Mouse (Mus musculus) embryonic facial prominence, embryonic 15.5 days (tissue): Measurements from ENCODE around the gene Tjp3. TPM values are rescaled to one million over a fixed set of nuclear protein-coding genes. Genes with fewer than 3 reads are reported as not detected.

Experiments used
- ATAC-seq: fragments of 200-750 bp; cut with Nextera tagmentation; 2 replicates; pipeline ENCODE4 v1.8.0; 2017; ENCODE audit warnings: low read depth, moderate TSS enrichment; ENCODE audit not compliant: insufficient number of reproducible peaks, low FRiP score, low TSS enrichment
- H3K27ac ChIP-seq: fragments of 300-500 bp; sonication (generic); replicated peaks from 2 replicates; pipeline ENCODE4 v1.5.1; 2015; ENCODE audit warnings: mild to moderate bottlenecking, inconsistent platforms
- H3K27me3 ChIP-seq: fragments of 300-500 bp; sonication (generic); 2 replicates; pipeline ENCODE4 v1.6.1; 2015; ENCODE audit warnings: inconsistent platforms
- H3K36me3 ChIP-seq: fragments of 300-500 bp; sonication (generic); 2 replicates; pipeline ENCODE4 v1.6.1; 2015; ENCODE audit warnings: mild to moderate bottlenecking, inconsistent platforms
- H3K4me1 ChIP-seq: fragments of 300-500 bp; sonication (generic); 2 replicates; pipeline ENCODE4 v1.6.1; 2015; ENCODE audit warnings: inconsistent platforms
- H3K4me2 ChIP-seq: fragments of 300-500 bp; sonication (generic); replicated peaks from 2 replicates; pipeline ENCODE4 v1.6.1; 2015; ENCODE audit warnings: mild to moderate bottlenecking, inconsistent platforms
- H3K4me3 ChIP-seq: fragments of 300-500 bp; sonication (generic); replicated peaks from 2 replicates; pipeline ENCODE4 v1.5.1; 2015; ENCODE audit warnings: mild to moderate bottlenecking, inconsistent platforms
- H3K9ac ChIP-seq: fragments of 300-500 bp; sonication (generic); 2 replicates; pipeline ENCODE4 v1.6.1; 2015; ENCODE audit warnings: inconsistent platforms
- H3K9me3 ChIP-seq: fragments of 300-500 bp; sonication (generic); replicated peaks from 2 replicates; pipeline ENCODE4 v1.6.1; 2016; ENCODE audit warnings: inconsistent platforms
- WGBS: fragments of 180-500 bp; shearing (Covaris S2); methylation state at CpG from one replicate; pipeline ENCODE4 v1.1.7; 2015; 5-methylcytosine and 5-hydroxymethylcytosine counted together
- polyA plus RNA-seq: library from polyadenylated mRNA; unstranded; fragments of >200 nt; fragmentation: Nextera tagmentation; extraction: Ambion mirVana; gene quantifications from 2 replicates; pipeline ENCODE4 v1.2.1, GENCODE M21; 2015

The Tjp3 gene
- polyA plus RNA-seq, 1 experiment from 2014 or later: 22.6 TPM

DNA sequence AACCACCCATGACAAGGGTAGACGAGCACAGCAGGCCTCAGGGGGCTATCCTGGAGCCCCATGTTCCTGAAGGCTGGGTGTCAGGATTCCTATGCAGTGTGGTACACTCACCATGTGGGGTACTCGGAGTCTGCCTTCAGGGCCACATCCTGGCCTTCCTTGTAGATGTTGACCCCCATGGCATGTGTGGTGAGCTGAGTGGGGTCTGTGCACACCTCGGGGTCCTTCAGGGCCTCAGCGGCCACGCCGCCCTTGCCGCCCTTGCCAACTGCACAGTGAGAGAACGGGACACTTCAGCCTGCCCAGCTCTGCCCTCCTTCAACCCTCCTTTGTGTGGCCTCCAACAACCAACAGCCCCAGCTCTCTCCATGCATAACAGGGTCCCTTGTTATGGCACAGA is 25.8 kb downstream of the Tjp3 start:
- 96% methylated on average over 8 of the region's 8 CpGs for WGBS
- H3K36me3 ChIP-seq: peaks cover 40% of the 10 kb centered on the region
- H3K4me3 ChIP-seq: peak overlapping the region; percentile 83
- H3K9ac ChIP-seq: no peak overlapping the region
- H3K4me1 ChIP-seq: peaks cover 20% of the 10 kb centered on the region
- 0 out of 2 replicates have a peak, but pooled peaks cover 3% of the 10 kb centered on the region for H3K9me3 ChIP-seq
- H3K27me3 ChIP-seq: no peaks in the 10 kb centered on the region
- H3K27ac ChIP-seq: no peak overlapping the region
- no peak for ATAC-seq
- peak overlapping the region; percentile 60 for H3K4me2 ChIP-seq

DNA sequence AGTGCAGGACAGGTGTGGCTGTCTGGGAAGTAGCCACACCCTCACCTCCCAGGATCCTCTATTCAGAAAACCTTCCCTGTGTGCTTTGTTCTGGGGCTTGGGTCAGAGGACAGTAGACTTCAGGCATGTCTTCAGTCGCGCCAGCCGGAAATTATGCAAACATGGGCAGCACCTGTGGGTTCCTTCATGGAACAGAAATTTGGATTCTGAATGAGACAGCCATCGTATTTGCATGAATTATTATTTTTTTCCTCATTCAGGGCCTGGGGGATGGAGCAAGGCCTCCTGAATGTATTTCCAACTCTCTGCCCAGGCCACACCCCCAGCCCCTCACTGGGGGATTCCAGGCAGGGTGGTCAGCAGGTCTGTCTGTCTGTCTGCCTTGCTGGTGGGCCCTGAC is 30.4 kb downstream of the Tjp3 start:
- H3K9me3 ChIP-seq: 0 out of 2 replicates have a peak, but pooled peaks cover 4% of the 10 kb centered on the region
- H3K4me1 ChIP-seq: peaks cover 32% of the 10 kb centered on the region
- H3K27me3 ChIP-seq: peaks cover 43% of the 10 kb centered on the region
- no peak overlapping the region for H3K4me2 ChIP-seq
- H3K9ac ChIP-seq: no peak overlapping the region
- 84% methylated on average over 4 of the region's 4 CpGs for WGBS
- ATAC-seq: no peak
- peaks cover 32% of the 10 kb centered on the region for H3K36me3 ChIP-seq
- no peak overlapping the region for H3K4me3 ChIP-seq
- H3K27ac ChIP-seq: no peak overlapping the region

DNA sequence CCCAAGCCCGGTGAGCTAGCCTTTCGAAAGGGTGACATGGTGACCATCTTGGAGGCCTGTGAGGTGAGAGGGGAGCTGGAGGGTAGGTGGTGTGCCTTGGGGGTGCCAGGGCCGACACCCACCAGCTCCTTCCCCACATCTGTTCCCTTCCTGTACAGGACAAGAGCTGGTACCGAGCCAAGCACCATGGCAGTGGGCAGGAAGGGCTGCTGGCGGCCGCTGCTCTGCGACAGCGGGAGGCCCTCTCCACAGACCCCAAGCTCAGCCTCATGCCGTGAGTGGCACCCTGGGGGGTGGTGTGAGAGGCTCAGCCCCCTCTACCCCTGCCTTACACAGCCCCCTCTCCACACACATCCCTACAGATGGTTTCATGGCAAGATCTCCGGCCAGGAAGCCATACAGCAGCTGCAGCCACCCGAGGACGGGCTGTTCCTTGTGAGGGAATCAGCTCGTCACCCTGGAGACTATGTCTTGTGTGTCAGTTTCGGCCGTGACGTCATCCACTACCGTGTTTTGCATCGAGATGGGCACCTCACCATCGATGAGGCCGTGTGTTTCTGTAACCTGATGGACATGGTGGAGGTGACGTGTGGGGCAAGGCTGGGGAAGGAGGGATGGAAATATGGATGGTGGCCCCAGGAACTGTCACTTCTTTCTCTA is 32.0 kb downstream of the Tjp3 start:
- no peak overlapping the region for H3K9ac ChIP-seq
- H3K27me3 ChIP-seq: peaks cover 50% of the 10 kb centered on the region
- 0 out of 2 replicates have a peak, but pooled peaks cover 4% of the 10 kb centered on the region for H3K9me3 ChIP-seq
- peaks cover 22% of the 10 kb centered on the region for H3K36me3 ChIP-seq
- no peak for ATAC-seq
- no peak overlapping the region for H3K27ac ChIP-seq
- peaks cover 24% of the 10 kb centered on the region for H3K4me1 ChIP-seq
- H3K4me2 ChIP-seq: no peak overlapping the region
- H3K4me3 ChIP-seq: no peak overlapping the region
- WGBS: 40% methylated on average over 21 of the region's 21 CpGs

DNA sequence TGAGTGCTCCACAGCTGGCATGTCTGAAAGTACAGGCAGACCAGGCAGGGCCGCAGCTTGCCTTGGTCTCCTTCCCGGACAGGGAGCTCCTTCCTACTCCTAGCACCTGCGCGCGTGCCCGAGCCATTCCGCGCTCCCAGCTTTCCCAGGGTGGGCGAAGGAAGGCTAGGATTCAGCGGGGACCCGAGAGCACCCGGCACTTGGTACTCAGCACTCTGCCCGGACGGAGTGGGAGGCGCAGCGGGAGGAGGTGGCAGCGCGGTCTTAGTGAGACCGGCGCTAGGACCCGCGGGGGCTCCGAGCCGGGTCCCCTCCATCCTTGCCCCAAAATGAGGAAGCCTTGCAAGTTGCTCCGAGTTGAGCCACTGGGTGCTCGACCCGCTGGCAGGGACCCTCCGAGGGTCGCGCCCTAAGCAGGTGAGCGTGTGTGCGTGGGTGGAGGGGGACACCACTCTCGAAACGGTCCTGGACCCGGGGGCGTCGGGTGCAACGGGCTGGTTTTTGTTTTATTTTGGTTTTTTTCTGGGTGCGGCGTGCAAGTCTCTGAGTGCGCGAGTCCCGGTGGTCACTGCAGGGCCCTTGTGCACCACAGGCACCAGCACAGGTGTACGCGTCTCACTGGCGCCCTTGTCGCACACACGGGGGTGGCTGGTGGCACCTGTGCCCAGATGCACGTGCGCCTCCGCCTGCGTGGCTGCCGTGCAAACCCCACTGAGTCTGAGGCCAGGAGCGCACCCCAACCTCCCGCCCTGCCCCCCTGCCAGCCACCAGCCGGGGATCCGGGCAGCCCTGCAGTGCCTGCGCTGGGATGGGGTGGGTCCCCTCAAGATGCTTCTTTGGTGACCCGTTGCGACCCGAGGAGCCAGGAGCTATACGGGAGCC is 34.0 kb downstream of the Tjp3 start:
- Histone ChIP-seq H3K9me3 (0 out of 2 replicates have a peak, but pooled peaks cover 4% of the 10 kb centered on the region), H3K4me1 (peaks cover 33% of the 10 kb centered on the region), H3K36me3 (peaks cover 5% of the 10 kb centered on the region; the same call in 1 of the 2 replicates), H3K27ac (no peak overlapping the region), H3K27me3 (peaks cover 70% of the 10 kb centered on the region), H3K4me2 (peak overlapping the region; percentile 94), H3K4me3 (peak overlapping the region; percentile 53), H3K9ac (peak overlapping the region; percentile 35)
- 2% methylated on average over 59 of the region's 62 CpGs for WGBS
- no peak for ATAC-seq

DNA sequence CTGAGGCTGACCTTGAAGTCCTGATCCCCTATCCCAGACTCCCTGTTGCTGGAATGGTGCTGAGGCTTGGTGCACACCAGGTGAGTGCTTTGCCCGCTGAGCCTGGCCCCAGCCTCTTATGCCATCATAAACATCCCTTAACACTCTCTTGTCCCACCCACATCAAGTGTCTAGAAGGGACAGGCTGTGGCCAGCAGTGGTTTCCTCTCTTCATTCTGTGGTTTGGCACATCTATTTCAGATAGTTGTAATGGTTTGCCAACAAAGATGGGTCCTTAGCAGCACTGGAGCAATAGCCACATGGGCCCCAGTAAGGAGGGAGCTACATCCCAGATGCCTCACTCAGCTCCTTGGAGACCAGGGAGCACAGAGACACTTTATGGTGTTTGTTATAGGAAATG is 36.5 kb downstream of the Tjp3 start:
- Histone ChIP-seq H3K27ac (no peak overlapping the region), H3K9ac (no peak overlapping the region), H3K4me2 (no peak overlapping the region), H3K4me3 (no peak overlapping the region), H3K36me3 (no peaks in the 10 kb centered on the region), H3K4me1 (peaks cover 34% of the 10 kb centered on the region), H3K27me3 (peaks cover 81% of the 10 kb centered on the region), H3K9me3 (no peaks in the 10 kb centered on the region)
- no peak for ATAC-seq
- WGBS: 50% methylated on average over 1 of the region's 1 CpGs

DNA sequence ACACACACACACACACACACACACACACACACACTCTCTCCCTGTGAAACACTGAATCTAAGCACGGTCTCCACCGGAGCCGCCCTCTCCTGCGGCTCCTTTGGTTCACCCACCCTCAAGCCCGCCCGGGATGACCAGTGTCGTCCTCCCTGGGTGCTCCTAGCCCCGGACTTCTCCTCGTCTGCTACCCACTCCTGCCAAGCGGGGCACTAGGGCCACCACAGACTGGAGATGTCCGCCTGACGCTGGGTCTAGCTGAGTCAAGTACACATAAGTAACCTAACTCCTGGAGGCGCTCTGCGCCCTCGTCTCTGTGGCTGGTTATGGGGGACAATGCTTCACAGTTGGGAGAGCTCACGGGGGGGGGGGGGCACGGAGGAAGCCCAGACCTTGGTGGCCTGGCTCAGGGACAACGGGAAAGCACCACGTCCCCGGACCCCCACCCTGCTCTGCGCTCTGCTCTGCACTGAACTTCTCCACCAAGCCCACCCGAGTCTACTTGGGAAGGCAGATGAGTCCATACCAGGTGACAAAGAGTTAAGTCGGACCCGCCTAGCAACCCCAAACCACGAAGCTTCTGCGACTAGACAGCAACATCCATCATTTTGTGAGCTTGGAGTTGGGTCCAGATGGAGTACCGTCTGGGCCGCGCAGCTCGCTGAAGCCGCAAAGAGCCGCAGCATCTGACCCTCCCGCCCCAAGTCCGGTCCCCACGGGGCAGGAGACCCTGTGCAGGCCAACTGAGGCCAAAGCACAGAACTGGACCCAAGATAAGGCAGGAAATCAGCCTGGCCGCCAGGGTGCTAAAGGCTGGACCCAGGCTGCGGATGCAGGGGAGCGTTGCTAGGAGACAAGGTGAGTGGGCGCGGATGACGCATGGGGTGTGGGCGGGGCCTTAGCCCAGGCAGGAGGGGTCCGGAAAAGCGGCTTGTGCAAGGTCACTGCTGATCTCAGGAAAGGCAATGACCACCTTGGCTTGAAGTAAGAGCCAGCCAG is 38.7 kb downstream of the Tjp3 start, which contains the start of gene Matk:
Gene Matk (plus strand): TSS at position 512 of the 996 bp plus-strand sequence.
- Histone ChIP-seq H3K27me3 (peaks cover 59% of the 10 kb centered on the region), H3K36me3 (0 out of 2 replicates have a peak, but pooled peaks cover 4% of the 10 kb centered on the region), H3K4me2 (peak within 1 kb of the TSS; percentile 34), H3K9ac (no peak within 1 kb of the TSS), H3K9me3 (no peaks in the 10 kb centered on the region), H3K27ac (no peak within 1 kb of the TSS), H3K4me1 (peaks cover 18% of the 10 kb centered on the region), H3K4me3 (peak within 1 kb of the TSS; percentile 11; the same call in 1 of the 2 replicates)
- no peak for ATAC-seq
- WGBS: 8% methylated on average over 43 of the region's 44 CpGs

DNA sequence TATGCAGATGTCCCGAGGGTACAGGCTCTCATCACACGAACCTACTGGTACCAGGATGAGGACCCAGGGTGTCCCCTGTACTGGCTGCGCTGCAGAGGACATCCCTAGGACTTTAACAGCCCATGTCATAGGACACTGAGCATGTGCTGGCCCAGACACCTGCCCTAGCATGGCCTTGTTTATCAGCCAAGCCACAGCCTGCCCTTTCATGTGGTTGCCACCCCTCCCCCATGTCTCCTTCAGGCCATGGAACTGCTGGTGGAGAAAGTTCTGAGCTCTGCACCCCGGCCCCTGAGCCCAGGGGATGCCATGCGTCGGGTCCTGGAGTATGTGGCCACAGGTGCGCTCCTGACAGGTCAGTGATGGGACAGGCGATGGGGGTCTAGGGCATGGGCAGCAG is 41.9 kb downstream of the Tjp3 start:
- WGBS: 75% methylated on average over 8 of the region's 8 CpGs
- Histone ChIP-seq H3K4me2 (no peak overlapping the region), H3K4me3 (no peak overlapping the region), H3K4me1 (peaks cover 11% of the 10 kb centered on the region), H3K9ac (no peak overlapping the region), H3K36me3 (0 out of 2 replicates have a peak, but pooled peaks cover 7% of the 10 kb centered on the region), H3K9me3 (no peaks in the 10 kb centered on the region), H3K27ac (no peak overlapping the region), H3K27me3 (peaks cover 37% of the 10 kb centered on the region)
- ATAC-seq: no peak

DNA sequence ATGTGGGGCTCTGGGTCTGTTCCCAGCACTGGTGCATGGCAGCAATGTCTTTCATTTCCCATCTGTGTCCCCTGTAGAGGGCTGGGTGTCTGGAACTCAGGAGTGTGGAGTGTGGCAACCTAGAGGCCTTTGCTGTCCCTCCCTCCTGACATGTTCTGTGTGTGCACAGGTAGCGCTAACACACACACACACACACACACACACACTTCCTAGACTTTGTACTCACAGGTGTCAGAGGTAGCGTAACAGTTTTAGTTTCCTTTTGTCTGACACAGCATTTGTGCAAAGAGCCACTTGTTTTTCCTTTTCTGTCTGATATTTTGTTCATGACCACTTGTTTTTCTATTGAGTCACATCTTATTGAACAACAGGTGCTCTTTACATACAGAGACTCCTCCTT is 43.6 kb downstream of the Tjp3 start:
- Histone ChIP-seq H3K4me2 (no peak overlapping the region), H3K27ac (no peak overlapping the region), H3K27me3 (peaks cover 31% of the 10 kb centered on the region), H3K9me3 (no peaks in the 10 kb centered on the region), H3K4me3 (no peak overlapping the region), H3K9ac (no peak overlapping the region), H3K4me1 (peaks cover 6% of the 10 kb centered on the region), H3K36me3 (0 out of 2 replicates have a peak, but pooled peaks cover 7% of the 10 kb centered on the region)
- no peak for ATAC-seq
- 92% methylated on average over 2 of the region's 2 CpGs for WGBS

DNA sequence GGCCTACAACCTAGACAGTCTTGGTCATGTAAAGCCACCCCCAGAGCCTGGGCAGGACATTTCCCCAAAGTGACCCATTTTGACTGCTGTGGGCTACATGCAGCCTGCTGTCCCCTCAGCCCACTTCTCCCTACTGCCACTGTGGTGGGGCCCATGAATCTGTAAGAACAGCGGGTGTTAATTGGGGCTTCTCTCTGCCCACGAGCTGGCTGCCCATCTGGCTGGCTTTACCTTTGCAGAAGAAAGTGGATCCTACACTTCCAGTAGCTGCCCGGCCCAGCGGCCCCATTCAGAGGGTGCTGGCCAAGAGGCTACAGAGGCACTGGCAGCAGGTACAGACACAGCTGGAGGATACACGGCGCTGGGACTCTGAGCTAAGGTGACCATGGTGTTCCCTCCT is 46.2 kb downstream of the Tjp3 start:
- Histone ChIP-seq H3K4me1 (0 out of 2 replicates have a peak, but pooled peaks cover 2% of the 10 kb centered on the region), H3K4me2 (no peak overlapping the region), H3K4me3 (no peak overlapping the region), H3K9me3 (no peaks in the 10 kb centered on the region), H3K36me3 (0 out of 2 replicates have a peak, but pooled peaks cover 7% of the 10 kb centered on the region), H3K9ac (no peak overlapping the region), H3K27me3 (peaks cover 29% of the 10 kb centered on the region), H3K27ac (no peak overlapping the region)
- no peak for ATAC-seq
- 79% methylated on average over 6 of the region's 6 CpGs for WGBS

DNA sequence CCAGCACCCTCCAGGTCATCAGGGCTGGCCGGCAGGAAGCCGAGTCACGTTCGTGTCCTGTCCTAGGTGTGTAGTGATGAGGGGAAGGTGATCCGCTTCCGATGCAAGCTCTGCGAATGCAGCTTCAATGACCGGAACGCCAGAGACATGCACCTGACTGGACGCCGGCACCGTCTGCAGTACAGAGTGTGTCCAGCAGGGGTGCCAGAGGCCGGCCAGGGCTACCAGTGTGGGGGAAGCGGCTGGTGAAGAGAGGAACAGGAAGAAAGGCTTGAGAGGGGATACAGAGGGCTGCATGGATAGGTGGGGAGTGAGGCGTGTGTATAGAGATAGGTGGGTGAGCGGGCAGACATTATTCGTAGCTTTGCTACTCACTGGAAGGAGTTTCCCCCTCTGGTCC is 46.8 kb downstream of the Tjp3 start:
- WGBS: 9% methylated on average over 17 of the region's 17 CpGs
- ATAC-seq: no peak

More for the DNA sequence above, 46.8 kb downstream of the Tjp3 start:
- Histone ChIP-seq H3K4me2 (no peak overlapping the region), H3K9ac (no peak overlapping the region), H3K27ac (no peak overlapping the region), H3K4me3 (no peak overlapping the region), H3K36me3 (0 out of 2 replicates have a peak, but pooled peaks cover 7% of the 10 kb centered on the region), H3K27me3 (peaks cover 35% of the 10 kb centered on the region), H3K9me3 (no peaks in the 10 kb centered on the region), H3K4me1 (peaks cover 7% of the 10 kb centered on the region; the same call in 1 of the 2 replicates)
